Mouse (Mus musculus) midbrain, embryonic 14.5 days (tissue): ENCODE results near the gene Dhrs7b. TPM values are rescaled to one million over a fixed set of nuclear protein-coding genes. Genes with fewer than 3 reads are reported as not detected.
"Not testable (repeated sequence)": the region's sequence is repeated elsewhere in the genome, so short reads cannot be mapped to it uniquely, and the experiment has no call there.

Experiments
- ATAC-seq: fragments of 200-750 bp; cut with Nextera tagmentation; 2 replicates; pipeline ENCODE4 v1.8.0; 2017; ENCODE audit warnings: moderate number of reproducible peaks, moderate library complexity; ENCODE audit not compliant: low FRiP score, low TSS enrichment
- DNase-seq: peaks from one replicate; pipeline ENCODE4 v3.0.0-alpha.2; 2015
- H3K27ac ChIP-seq: fragments of 300-500 bp; sonication (generic); replicated peaks from 2 replicates; pipeline ENCODE4 v1.5.1; 2014; ENCODE audit warnings: mild to moderate bottlenecking, low read depth, low read length, moderate library complexity
- H3K27me3 ChIP-seq: fragments of 300-500 bp; sonication (generic); 2 replicates; pipeline ENCODE4 v1.6.1; 2014; ENCODE audit warnings: low read length, control low read depth, mixed read lengths; ENCODE audit not compliant: control insufficient read depth, insufficient read depth
- H3K36me3 ChIP-seq: fragments of 300-500 bp; sonication (generic); 2 replicates; pipeline ENCODE4 v1.6.1; 2014; ENCODE audit warnings: low read length, control low read depth; ENCODE audit not compliant: control insufficient read depth, insufficient read depth
- H3K4me1 ChIP-seq: fragments of 300-500 bp; sonication (generic); 2 replicates; pipeline ENCODE4 v1.6.1; 2014; ENCODE audit warnings: mild to moderate bottlenecking, antibody characterized with exemption, low read length, control low read depth; ENCODE audit not compliant: control insufficient read depth, insufficient read depth
- H3K4me2 ChIP-seq: fragments of 300-500 bp; sonication (generic); 2 replicates; pipeline ENCODE4 v1.6.1; 2014; ENCODE audit warnings: mild to moderate bottlenecking, low read length, moderate library complexity
- H3K4me3 ChIP-seq: fragments of 300-500 bp; sonication (generic); replicated peaks from 2 replicates; pipeline ENCODE4 v1.5.1; 2014; ENCODE audit warnings: low read depth, low read length
- H3K9ac ChIP-seq: fragments of 300-500 bp; sonication (generic); replicated peaks from 2 replicates; pipeline ENCODE4 v1.6.1; 2014; ENCODE audit warnings: mild to moderate bottlenecking, low read length, moderate library complexity
- H3K9me3 ChIP-seq: fragments of 300-500 bp; sonication (generic); 2 replicates; pipeline ENCODE4 v1.6.1; 2016; ENCODE audit warnings: low read length, control low read depth, mixed read lengths; ENCODE audit not compliant: control insufficient read depth
- WGBS: fragments of 180-500 bp; shearing (Covaris S2); extraction: QIAGEN DNeasy Blood & Tissue Kit; methylation state at CpG from one replicate; pipeline ENCODE4 v1.1.7; 2014; 5-methylcytosine and 5-hydroxymethylcytosine counted together
- polyA plus RNA-seq: library from polyadenylated mRNA; unstranded; fragments of >200 nt; fragmentation: Nextera tagmentation; extraction: Ambion mirVana; gene quantifications from 2 replicates; pipeline ENCODE4 v1.2.1, GENCODE M21; 2014

Dhrs7b gene
- polyA plus RNA-seq, 1 experiment from 2014 or later, result 30.7 TPM

DNA sequence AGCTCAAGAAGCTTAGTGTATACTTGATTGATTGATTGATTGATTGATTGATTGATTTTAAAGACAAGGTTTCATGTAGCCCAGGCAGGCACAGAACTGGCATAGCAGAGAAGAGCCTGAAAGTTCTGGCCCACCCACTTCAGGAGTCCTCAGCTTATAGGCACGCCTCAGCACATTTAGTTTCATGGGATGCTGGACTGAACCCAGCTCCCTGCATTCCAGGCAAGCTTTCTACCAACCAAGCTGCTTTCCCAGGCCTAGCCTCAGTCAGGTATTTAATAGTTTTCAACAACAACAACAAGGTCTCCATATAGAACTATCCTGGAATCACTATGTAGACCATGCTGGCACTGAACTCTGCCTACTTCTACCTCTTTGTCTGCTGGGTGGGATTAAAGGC, 20.9 kb upstream of the Dhrs7b start:
- Histone ChIP-seq H3K36me3 (no peaks in the 10 kb centered on the region), H3K27ac (no peak overlapping the region), H3K27me3 (no peaks in the 10 kb centered on the region), H3K4me2 (no peak overlapping the region), H3K4me3 (no peak overlapping the region), H3K9me3 (no peaks in the 10 kb centered on the region), H3K4me1 (no peaks in the 10 kb centered on the region), H3K9ac (no peak overlapping the region)
- no peak for DNase-seq
- WGBS, result 65% methylated on average over 1 of the region's 1 CpGs
- no peak for ATAC-seq

DNA sequence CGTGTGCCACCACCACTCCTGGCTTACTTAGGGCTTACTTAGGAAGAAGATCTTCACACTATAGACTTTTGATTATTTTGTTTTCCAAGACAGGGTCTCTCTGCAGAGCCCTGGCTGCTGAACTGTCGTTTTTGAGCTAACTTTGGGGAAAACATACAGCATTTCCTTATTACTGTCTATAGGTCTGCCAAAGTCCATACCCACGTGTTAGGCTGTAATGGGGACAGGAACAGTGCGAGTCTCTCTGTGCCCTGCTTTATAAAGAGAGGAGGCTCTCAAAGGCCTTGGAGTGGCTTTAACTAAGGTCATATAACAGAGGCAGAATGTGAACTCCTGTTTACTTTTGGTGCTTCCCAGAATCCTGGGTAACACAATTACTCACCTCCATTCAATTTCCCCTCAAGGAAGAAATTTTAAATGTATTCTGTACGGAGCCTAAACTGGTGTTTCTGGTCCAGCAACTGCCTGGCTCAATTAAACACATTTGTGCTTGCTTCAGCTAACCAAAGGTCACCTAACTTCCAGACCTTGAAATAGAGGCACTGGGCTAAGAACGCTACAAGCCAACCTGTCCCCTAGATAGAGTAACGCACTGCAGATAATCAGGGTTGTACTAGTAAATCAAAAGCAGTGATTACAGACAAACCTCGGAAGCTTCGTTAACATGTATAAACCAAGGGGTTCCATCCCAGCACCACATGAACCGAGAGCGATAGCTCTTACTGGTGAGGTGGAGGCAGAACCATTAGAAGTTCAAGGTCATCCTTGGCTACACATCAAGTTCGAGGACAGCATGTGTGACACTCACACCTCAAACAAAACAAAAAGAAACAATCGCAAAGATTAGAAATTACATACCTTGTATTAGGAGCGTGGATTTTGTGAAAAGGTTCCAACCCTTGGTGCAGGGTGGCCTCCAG, 20.1 kb upstream of the Dhrs7b start:
- Histone ChIP-seq H3K36me3 (no peaks in the 10 kb centered on the region), H3K4me3 (peak overlapping the region; percentile 40), H3K4me2 (peak overlapping the region; percentile 86), H3K9ac (no peak overlapping the region; the same call in 1 of the 2 replicates), H3K27me3 (no peaks in the 10 kb centered on the region), H3K27ac (no peak overlapping the region), H3K4me1 (no peaks in the 10 kb centered on the region), H3K9me3 (no peaks in the 10 kb centered on the region)
- no peak for DNase-seq
- 19% methylated on average over 14 of the region's 14 CpGs for WGBS
- ATAC-seq, result no peak

DNA sequence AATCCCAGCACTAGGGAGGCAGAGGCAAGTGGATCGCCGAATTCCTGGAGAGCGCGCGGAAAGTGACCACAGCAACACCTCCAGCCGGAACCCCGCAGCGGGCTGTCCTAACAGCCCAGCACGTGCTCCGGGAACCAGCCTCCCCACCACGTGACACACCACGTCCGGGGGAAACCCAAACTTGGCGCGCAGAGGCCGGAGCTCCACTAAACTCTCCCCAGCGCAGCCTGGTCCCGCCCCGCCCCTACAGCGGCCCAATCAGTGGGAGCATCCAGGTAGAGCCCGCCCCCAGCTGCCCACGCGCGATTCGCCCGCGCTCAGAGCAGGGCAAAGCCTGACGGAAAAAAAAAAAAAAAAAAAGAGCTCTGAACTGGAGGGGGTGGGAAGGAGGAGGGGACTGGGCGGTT, 19.4 kb upstream of the Dhrs7b start:
- ATAC-seq, result peak; percentile 89
- H3K36me3 ChIP-seq, result no peaks in the 10 kb centered on the region
- no peaks in the 10 kb centered on the region for H3K4me1 ChIP-seq
- no peak overlapping the region; the same call in 1 of the 2 replicates for H3K9ac ChIP-seq
- peak overlapping the region; percentile 86 for H3K4me2 ChIP-seq
- peak; percentile 90 for DNase-seq
- under 1% methylated on average over 29 of the region's 29 CpGs for WGBS
- H3K27me3 ChIP-seq, result no peaks in the 10 kb centered on the region
- no peaks in the 10 kb centered on the region for H3K9me3 ChIP-seq
- H3K4me3 ChIP-seq, result peak overlapping the region; percentile 40
- H3K27ac ChIP-seq, result no peak overlapping the region

DNA sequence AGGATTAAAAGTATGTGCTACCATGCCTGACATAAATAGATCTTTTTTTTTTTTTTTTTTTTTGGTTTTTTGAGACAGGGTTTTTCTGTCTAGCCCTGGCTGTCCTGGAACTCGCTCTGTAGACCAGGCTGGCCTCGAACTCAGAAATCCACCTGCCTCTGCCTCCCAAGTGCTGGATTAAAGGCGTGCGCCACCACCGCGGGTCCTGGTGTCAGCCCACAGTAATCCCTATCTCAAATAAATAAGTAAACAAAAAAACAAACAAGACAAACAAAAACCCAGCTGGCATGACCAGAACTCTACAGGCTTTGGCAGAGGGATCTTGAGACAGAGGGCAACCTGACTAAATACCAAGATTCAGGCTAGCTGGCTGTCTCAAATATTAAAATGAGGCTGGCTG, 18.8 kb upstream of the Dhrs7b start, which contains the start of gene Shmt1:
TSS of gene Shmt1 (minus strand) at position 101 of the 400 bp plus-strand sequence.
- not testable (repeated sequence) for H3K9me3 ChIP-seq, H3K27me3 ChIP-seq, H3K4me1 ChIP-seq, H3K27ac ChIP-seq, DNase-seq, ATAC-seq, H3K9ac ChIP-seq, H3K36me3 ChIP-seq
- 35% methylated on average over 6 of the region's 6 CpGs for WGBS
- Histone ChIP-seq H3K4me3 (peak within 1 kb of the TSS; percentile 40), H3K4me2 (peak within 1 kb of the TSS; percentile 86)

DNA sequence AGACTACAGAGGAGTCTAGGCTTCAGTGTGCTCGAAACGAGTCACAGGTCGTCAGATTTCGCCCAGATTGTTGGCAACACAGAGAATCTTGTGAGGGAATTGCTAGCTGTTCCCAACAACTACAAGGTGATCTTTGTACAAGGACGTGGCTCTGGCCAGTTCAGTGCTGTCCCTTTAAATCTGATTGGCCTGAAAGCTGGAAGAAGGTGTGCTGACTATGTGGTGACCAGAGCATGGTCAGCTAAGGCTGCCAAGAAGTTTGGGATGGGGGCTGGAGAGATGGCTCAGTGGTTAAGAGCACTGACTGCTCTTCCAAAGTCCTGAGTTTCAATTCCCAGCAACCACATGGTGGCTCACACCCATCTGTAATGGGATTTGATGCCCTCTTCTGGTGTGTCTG, 14.0 kb upstream of the Dhrs7b start:
- Histone ChIP-seq H3K9ac (no peak overlapping the region), H3K27ac (no peak overlapping the region), H3K9me3 (no peaks in the 10 kb centered on the region), H3K4me3 (no peak overlapping the region), H3K27me3 (no peaks in the 10 kb centered on the region), H3K4me1 (no peaks in the 10 kb centered on the region), H3K36me3 (no peaks in the 10 kb centered on the region), H3K4me2 (no peak overlapping the region)
- ATAC-seq (no peak), DNase-seq (no peak)
- WGBS, result 73% methylated on average over 5 of the region's 5 CpGs

DNA sequence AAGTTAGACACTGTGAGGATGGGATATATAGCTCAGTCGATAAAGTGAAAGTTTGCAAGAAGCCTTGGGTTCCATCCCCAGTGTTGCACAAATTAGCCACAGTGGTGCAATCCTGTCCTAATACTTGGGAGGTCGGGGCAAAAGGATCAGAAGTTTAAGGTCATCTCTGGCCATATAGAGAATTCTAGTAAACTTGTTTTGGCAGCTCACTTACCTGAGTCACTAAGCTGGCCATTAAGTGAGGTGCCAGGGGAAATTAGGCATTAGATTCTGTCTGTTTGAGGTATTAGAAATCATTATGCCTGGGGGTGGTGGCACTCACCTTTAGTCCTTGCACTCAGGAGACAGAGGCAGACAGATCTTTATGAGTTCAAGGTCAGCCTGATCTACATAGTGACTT, 6.7 kb upstream of the Dhrs7b start:
- WGBS, result 64% methylated on average over 2 of the region's 2 CpGs
- Histone ChIP-seq H3K4me2 (no peak overlapping the region), H3K4me1 (no peaks in the 10 kb centered on the region), H3K27me3 (no peaks in the 10 kb centered on the region), H3K36me3 (no peaks in the 10 kb centered on the region), H3K9ac (no peak overlapping the region), H3K4me3 (no peak overlapping the region), H3K27ac (no peak overlapping the region), H3K9me3 (no peaks in the 10 kb centered on the region)
- ATAC-seq (no peak), DNase-seq (no peak)

DNA sequence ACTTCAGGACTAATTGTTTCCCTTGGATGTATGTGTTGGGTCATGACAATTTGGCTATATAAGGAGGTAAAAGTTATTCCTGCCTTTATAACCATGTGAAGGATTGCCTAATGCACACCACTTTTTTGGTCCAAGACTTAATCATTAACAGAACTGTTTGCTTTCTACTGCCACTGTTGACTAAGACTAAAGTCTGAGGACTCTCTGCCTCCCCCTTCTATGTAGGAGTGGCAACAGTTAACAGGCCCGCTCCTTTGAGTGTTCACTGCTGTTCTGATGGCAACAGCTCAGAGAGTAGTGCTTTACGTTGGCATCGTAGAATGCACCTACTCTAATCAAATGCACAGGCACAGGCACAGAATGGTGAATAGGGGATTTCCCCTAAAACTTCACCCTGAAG, 5.2 kb upstream of the Dhrs7b start:
- no peak overlapping the region for H3K4me3 ChIP-seq
- WGBS, result 91% methylated on average over 3 of the region's 3 CpGs
- H3K4me2 ChIP-seq, result no peak overlapping the region
- no peaks in the 10 kb centered on the region for H3K4me1 ChIP-seq
- no peaks in the 10 kb centered on the region for H3K9me3 ChIP-seq
- DNase-seq, result no peak
- no peak overlapping the region for H3K27ac ChIP-seq
- no peaks in the 10 kb centered on the region for H3K36me3 ChIP-seq
- no peaks in the 10 kb centered on the region for H3K27me3 ChIP-seq
- no peak overlapping the region for H3K9ac ChIP-seq
- no peak for ATAC-seq

DNA sequence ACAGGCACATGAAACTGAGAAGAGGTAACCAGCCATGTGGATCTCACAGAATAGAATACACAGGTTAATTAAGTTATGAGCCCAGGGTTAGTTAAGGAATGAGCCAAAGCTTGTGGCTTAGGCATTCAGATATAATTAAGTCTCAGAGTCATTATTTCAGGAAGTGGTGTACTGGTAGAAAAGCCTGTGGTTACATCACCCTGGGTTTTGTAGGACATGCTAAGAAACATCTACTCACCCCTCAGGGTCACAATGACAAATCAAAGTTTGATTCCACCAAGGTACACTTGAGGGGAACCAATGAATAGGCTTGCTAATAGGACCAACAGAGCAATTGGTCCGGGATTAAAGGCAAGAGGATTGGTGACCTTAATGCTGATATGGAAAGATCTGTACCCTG, 3.7 kb upstream of the Dhrs7b start:
- 23% methylated on average over 1 of the region's 1 CpGs for WGBS
- no peak overlapping the region for H3K27ac ChIP-seq
- no peaks in the 10 kb centered on the region for H3K36me3 ChIP-seq
- no peak overlapping the region for H3K4me3 ChIP-seq
- ATAC-seq (no peak), DNase-seq (no peak)
- H3K27me3 ChIP-seq, result no peaks in the 10 kb centered on the region
- H3K9me3 ChIP-seq, result no peaks in the 10 kb centered on the region
- peaks cover 5% of the 10 kb centered on the region; the same call in 1 of the 2 replicates for H3K4me1 ChIP-seq
- H3K4me2 ChIP-seq, result no peak overlapping the region
- no peak overlapping the region for H3K9ac ChIP-seq
